Mouse (Mus musculus): ENCODE data around the gene Tal1. TPM values are rescaled to one million over a fixed set of nuclear protein-coding genes. Genes with fewer than 3 reads are reported as not detected.

Gene Tal1
- polyA plus RNA-seq, 1 experiment from 2014 or later: 1.8 TPM

DNA sequence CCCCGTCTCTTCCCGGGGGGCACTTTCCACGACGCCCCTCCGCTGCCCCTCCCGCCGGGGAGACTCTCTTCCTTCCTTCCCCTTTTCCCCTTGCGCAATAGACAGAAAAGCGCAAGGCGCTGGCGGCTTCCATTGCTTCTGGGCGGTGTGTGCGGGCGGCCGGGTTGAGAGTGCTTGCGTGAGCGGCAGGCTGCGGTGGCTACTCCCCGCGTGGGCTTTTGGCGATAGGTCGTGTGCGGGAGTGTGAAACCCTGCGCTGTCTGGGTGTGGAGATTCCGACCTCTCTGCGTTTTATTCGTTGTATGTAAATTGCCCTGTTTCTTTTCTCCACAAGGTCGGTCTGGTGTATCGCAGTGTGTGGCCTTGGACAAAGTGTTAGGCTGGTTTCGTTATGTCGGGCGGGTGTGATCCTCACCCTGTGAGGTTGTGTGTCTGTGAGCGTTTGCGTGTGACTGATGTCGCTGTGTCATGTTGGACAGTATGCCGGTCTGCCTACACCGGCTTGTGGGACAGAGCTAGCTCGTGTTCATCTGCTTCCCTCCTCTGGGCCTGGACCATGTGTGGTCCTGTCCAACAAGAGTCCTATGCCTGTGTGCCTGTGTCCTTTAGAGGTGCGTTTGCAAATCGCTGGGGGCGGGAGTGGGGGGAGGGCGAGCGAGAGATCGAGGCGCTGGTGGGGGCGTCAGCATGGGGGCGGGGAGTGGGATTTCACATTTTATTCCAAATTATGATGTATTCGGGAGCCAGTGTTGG lies 871 bp downstream of the Tal1 start:
- peak; percentile 61; the same call in 1 of the 2 replicates for ATAC-seq (ENCODE audit: borderline replicate concordance, extremely low read depth, low FRiP score, low TSS enrichment)
- H3K4me1 ChIP-seq: peaks cover 24% of the 10 kb centered on the region
- H3K9ac ChIP-seq: peak overlapping the region; percentile 38
- under 1% methylated on average over 48 of the region's 48 CpGs for WGBS
- H3K36me3 ChIP-seq: no peaks in the 10 kb centered on the region
- H3K27me3 ChIP-seq: peaks cover 98% of the 10 kb centered on the region
- H3K9me3 ChIP-seq: no peaks in the 10 kb centered on the region
- H3K4me2 ChIP-seq: peak overlapping the region; percentile 68
- peak overlapping the region; percentile 38 for H3K4me3 ChIP-seq
- peak overlapping the region; percentile 55 for H3K27ac ChIP-seq

DNA sequence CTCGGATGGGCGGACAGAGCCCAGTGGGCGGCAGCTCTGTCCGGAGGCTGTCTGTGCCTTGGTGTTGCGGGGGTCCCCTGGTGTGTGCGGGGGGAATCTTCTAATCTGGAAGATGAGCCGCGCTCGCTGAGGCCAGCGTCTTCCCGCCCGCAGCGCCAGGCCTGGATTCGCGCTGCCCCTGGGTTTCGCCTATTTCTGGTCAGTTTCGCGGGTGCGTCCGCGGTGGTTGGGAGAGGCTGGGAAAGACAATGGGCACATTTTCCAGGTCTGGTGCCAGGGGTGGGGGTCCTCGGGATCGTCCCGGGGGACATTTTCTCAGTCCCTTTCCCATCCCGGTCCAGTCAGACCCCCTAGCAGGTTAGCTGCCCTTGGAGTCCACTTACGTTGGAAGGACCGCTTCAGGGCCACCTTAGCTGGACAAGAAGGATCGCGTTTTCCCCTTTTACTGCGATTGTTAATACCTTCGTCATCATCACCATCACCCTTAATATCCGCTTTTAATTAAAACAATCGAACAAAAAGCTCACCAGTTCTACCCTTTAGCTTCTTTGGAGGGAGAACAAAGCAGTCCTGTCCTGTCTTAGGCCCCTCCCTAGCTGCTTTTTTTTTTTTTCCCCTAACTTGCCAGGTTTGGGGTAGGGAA lies 1.6 kb downstream of the Tal1 start:
- ATAC-seq (ENCODE audit: borderline replicate concordance, extremely low read depth, low FRiP score, low TSS enrichment): no peak
- H3K9ac ChIP-seq: peak overlapping the region; percentile 38
- 1% methylated on average over 33 of the region's 33 CpGs for WGBS
- H3K36me3 ChIP-seq: no peaks in the 10 kb centered on the region
- H3K9me3 ChIP-seq: no peaks in the 10 kb centered on the region
- H3K27ac ChIP-seq: peak overlapping the region; percentile 55
- H3K4me1 ChIP-seq: peaks cover 23% of the 10 kb centered on the region
- peak overlapping the region; percentile 68 for H3K4me2 ChIP-seq
- peak overlapping the region; percentile 38 for H3K4me3 ChIP-seq
- peaks cover 98% of the 10 kb centered on the region for H3K27me3 ChIP-seq

DNA sequence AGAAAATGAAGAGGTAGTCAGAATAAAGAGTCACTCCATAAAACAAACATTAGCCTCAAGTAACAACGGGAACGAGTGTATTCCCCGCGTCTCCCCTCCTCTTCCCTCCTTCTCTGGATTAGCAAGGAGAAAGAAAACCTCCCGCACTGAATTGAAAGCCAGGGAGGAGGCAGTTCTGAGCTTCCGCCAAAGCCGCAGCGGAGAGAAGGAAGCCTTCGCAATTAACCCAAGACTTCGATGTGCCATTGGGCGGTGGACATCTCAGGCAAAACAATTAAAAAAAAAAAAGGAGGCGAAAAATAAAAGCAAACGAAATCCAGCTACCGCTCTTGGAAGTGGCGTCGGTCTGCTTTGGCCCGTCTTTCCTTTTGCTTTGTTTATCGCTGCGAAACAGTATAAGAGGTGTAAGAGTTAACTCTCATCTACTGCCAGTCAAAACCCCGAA lies 2.1 kb downstream of the Tal1 start:
- Histone ChIP-seq H3K4me2 (peak overlapping the region; percentile 20), H3K36me3 (no peaks in the 10 kb centered on the region), H3K4me1 (peaks cover 23% of the 10 kb centered on the region), H3K27me3 (peaks cover 99% of the 10 kb centered on the region), H3K9ac (peak overlapping the region; percentile 38; the same call in 1 of the 2 replicates), H3K9me3 (no peaks in the 10 kb centered on the region), H3K27ac (peak overlapping the region; percentile 55), H3K4me3 (peak overlapping the region; percentile 38)
- no peak for ATAC-seq (ENCODE audit: borderline replicate concordance, extremely low read depth, low FRiP score, low TSS enrichment)
- 1% methylated on average over 20 of the region's 20 CpGs for WGBS

DNA sequence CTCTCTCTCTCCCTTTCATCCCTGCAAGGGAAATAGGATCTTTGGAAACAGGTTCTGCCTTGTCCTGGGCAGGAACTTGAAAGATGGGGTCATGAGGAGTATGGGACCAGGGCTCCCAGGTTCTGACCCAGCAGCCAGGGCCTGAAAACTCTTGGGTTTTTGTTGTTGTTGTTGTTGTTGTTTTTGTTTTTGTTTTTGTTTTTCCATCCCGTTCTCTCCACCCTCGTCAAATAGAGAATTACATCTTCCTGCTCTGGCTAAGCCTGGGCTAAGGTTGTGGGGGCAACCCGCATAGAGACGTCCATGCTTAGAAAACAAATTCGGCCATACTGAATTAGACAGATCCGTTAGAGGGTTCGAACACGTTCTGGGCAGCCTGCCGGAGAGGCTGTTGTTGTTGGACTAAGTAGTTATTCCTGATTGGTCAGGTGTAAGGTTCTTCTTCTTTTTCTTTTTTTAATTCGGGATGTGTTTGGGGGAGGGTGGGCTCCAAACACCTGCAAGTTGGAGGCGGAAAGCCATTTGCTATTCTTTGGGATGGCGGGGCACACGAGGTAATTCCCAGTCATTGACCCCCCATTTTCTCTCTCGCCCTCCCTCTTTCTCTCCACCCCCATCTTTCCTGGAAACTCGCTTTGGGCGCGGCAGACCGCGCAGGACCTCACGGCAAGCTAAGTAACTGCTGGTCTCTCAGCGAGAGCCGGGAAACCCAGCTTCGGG lies 2.8 kb downstream of the Tal1 start:
- Histone ChIP-seq H3K36me3 (no peaks in the 10 kb centered on the region), H3K27ac (peak overlapping the region; percentile 79), H3K27me3 (peaks cover 99% of the 10 kb centered on the region), H3K4me1 (peaks cover 26% of the 10 kb centered on the region), H3K4me2 (peak overlapping the region; percentile 20), H3K9ac (no peak overlapping the region; the same call in 1 of the 2 replicates), H3K9me3 (no peaks in the 10 kb centered on the region), H3K4me3 (peak overlapping the region; percentile 38)
- ATAC-seq (ENCODE audit: borderline replicate concordance, extremely low read depth, low FRiP score, low TSS enrichment): no peak
- WGBS: 5% methylated on average over 23 of the region's 23 CpGs

DNA sequence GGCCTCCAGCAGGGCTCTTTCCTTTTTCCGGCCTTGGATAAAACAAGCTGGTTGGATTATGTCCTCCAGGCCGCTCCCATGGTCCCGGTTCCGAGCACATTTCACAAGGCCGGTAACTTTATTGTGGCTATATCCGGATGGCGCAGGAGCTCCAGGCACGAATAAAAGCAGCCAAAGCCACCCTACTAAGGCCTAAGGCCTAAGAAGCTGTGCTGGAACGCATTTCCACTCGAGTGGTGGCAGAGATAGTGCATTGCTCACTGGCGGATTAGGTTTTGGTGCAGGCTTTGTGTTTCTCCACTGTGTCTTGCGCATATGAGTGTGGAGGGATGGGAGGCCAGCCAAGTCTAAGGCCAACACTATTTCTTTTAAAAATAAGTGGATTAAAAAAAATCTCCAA lies 3.6 kb downstream of the Tal1 start:
- Histone ChIP-seq H3K36me3 (no peaks in the 10 kb centered on the region), H3K4me2 (peak overlapping the region; percentile 42), H3K4me3 (peak overlapping the region; percentile 38), H3K27ac (peak overlapping the region; percentile 79), H3K9me3 (no peaks in the 10 kb centered on the region), H3K27me3 (peaks cover 99% of the 10 kb centered on the region), H3K4me1 (peaks cover 26% of the 10 kb centered on the region), H3K9ac (no peak overlapping the region)
- 12% methylated on average over 12 of the region's 12 CpGs for WGBS
- ATAC-seq (ENCODE audit: borderline replicate concordance, extremely low read depth, low FRiP score, low TSS enrichment): no peak

DNA sequence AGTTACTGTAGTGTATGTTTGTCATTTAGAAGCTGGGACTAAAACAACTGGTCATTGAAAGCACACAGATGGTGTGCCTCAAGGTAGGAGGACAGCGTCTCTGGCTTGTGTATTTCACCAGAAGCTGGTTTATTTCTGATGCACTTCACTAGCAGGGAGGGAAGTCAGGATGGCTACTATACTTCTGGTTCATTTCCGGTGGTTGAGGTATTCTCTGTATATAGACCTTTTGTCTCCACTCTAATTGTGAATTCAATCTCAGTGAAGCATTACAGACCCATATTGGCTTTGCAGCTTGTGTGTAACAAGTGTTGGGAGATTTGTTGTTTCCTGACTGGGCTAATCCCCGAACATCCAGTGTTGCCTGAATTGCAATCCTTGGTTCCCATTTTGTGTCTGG lies 4.5 kb downstream of the Tal1 start:
- 19% methylated on average over 3 of the region's 3 CpGs for WGBS
- Histone ChIP-seq H3K36me3 (no peaks in the 10 kb centered on the region), H3K4me1 (peaks cover 26% of the 10 kb centered on the region), H3K27ac (no peak overlapping the region), H3K27me3 (peaks cover 99% of the 10 kb centered on the region), H3K4me3 (peak overlapping the region; percentile 38; the same call in 1 of the 2 replicates), H3K9me3 (no peaks in the 10 kb centered on the region), H3K9ac (no peak overlapping the region), H3K4me2 (peak overlapping the region; percentile 42)
- no peak for ATAC-seq (ENCODE audit: borderline replicate concordance, extremely low read depth, low FRiP score, low TSS enrichment)

DNA sequence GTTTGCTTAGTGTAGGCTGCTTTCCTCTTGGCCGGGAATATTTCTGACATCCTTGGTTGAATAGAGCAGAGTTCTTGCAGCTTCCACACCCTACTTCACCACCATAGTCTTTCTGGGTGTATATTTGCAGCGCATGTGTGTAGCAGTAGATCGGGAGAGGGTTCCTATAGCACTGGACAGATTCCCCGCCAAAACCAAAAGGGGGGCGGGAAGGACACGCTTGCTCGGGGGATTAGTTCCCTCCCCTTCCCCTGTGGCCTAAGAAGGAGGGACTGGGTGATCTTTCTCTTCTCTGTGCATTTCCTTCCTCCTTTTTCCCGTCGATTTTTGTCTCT lies 6.3 kb downstream of the Tal1 start:
- no peak for ATAC-seq (ENCODE audit: borderline replicate concordance, extremely low read depth, low FRiP score, low TSS enrichment)
- Histone ChIP-seq H3K27me3 (peaks cover 95% of the 10 kb centered on the region), H3K4me3 (peak overlapping the region; percentile 52), H3K27ac (no peak overlapping the region), H3K9ac (peak overlapping the region; percentile 46), H3K4me1 (peaks cover 15% of the 10 kb centered on the region), H3K4me2 (peak overlapping the region; percentile 97), H3K36me3 (no peaks in the 10 kb centered on the region), H3K9me3 (no peaks in the 10 kb centered on the region)
- under 1% methylated on average over 9 of the region's 9 CpGs for WGBS

DNA sequence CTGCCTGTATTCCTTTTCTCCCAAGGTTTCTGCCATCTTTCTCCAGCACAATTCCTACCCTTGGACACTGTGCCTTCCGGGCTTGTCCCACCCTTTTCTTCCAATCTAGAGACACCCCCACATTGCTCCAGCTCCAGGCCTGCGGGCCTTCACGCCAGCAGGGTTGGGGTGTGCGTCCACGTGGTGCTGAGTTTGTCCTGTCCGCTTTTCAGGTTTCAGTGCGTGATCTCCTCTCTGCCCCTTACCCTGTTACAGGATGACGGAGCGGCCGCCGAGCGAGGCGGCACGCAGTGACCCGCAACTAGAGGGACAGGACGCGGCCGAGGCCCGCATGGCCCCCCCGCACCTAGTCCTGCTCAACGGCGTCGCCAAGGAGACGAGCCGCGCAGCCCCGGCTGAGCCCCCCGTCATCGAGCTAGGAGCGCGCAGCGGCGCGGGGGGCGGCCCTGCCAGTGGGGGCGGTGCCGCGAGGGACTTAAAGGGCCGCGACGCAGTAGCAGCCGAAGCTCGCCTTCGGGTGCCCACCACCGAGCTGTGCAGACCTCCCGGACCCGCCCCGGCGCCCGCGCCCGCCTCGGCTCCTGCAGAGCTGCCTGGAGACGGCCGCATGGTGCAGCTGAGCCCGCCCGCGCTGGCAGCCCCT lies 6.8 kb downstream of the Tal1 start:
- H3K27me3 ChIP-seq: peaks cover 90% of the 10 kb centered on the region
- ATAC-seq (ENCODE audit: borderline replicate concordance, extremely low read depth, low FRiP score, low TSS enrichment): peak; percentile 74; the same call in 1 of the 2 replicates
- H3K4me2 ChIP-seq: peak overlapping the region; percentile 97
- H3K4me3 ChIP-seq: peak overlapping the region; percentile 52
- H3K4me1 ChIP-seq: peaks cover 12% of the 10 kb centered on the region
- no peaks in the 10 kb centered on the region for H3K9me3 ChIP-seq
- H3K27ac ChIP-seq: no peak overlapping the region
- H3K9ac ChIP-seq: peak overlapping the region; percentile 46
- H3K36me3 ChIP-seq: no peaks in the 10 kb centered on the region
- WGBS: under 1% methylated on average over 37 of the region's 58 CpGs

DNA sequence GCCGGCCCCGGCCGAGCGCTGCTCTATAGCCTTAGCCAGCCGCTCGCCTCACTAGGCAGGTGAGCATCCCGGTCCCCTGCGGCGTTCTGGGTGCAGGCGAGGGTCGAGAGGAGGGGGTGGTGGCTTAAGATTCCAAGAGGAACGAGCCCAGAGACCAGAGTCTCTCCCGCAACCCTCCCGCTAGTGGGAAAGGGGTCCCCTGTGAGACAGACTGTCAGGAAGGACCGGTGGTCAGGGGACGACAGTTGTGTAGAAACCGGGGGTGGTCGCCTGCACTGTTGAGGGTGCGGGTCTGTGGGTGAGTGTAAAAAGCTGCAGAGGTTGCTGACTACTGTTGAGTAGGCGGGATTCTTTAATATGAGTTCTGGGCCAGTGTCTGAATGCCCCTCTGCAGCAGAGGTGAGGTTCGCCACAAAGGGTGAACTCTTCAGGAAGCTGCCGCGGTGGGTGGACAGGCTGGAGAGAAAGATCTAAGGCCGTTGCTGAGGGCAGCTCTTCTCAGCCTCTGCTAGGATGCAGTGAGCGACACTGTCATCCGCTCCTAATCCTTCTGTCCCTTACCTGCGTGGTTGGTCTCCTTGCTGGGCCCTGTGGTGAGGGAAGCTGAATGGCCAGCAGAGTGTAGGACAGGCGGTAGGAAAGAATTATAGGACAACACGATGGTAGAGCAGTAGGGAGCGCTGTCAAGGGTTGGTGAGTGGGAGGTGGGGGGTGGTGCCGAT lies 7.5 kb downstream of the Tal1 start:
- ATAC-seq (ENCODE audit: borderline replicate concordance, extremely low read depth, low FRiP score, low TSS enrichment): 0 out of 2 replicates have a peak, but pooled peaks have one; percentile 8
- no peak overlapping the region for H3K27ac ChIP-seq
- peaks cover 12% of the 10 kb centered on the region for H3K4me1 ChIP-seq
- H3K27me3 ChIP-seq: peaks cover 83% of the 10 kb centered on the region
- WGBS: 1% methylated on average over 31 of the region's 31 CpGs
- peak overlapping the region; percentile 52 for H3K4me3 ChIP-seq
- H3K9me3 ChIP-seq: no peaks in the 10 kb centered on the region
- no peaks in the 10 kb centered on the region for H3K36me3 ChIP-seq
- H3K4me2 ChIP-seq: peak overlapping the region; percentile 97
- peak overlapping the region; percentile 46 for H3K9ac ChIP-seq

DNA sequence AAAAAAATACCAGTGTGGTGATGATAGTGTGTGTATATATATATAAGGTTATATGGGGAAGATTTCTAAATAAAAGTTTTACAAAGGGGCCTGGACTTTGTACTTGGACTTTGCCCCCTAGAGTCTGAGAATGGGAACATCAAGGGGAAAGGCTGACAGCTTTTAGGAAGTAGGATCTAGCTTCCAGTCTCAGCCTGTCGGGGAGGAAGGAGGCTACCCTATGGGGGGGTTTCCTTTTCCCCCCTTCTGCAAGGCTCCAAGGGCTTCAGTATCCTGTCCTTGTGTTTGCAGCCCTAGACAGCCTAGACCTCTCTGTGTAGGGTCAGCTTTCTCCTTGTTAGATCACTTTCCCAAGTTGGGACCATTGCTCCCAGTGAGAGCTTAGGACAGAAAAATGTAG lies 15.4 kb downstream of the Tal1 start:
- Histone ChIP-seq H3K4me2 (no peak overlapping the region), H3K27me3 (peaks cover 4% of the 10 kb centered on the region), H3K9me3 (no peaks in the 10 kb centered on the region), H3K9ac (no peak overlapping the region), H3K36me3 (no peaks in the 10 kb centered on the region), H3K4me1 (0 out of 2 replicates have a peak, but pooled peaks cover 2% of the 10 kb centered on the region), H3K27ac (no peak overlapping the region), H3K4me3 (no peak overlapping the region)
- WGBS: 31% methylated on average over 1 of the region's 1 CpGs
- ATAC-seq (ENCODE audit: borderline replicate concordance, extremely low read depth, low FRiP score, low TSS enrichment): no peak

DNA sequence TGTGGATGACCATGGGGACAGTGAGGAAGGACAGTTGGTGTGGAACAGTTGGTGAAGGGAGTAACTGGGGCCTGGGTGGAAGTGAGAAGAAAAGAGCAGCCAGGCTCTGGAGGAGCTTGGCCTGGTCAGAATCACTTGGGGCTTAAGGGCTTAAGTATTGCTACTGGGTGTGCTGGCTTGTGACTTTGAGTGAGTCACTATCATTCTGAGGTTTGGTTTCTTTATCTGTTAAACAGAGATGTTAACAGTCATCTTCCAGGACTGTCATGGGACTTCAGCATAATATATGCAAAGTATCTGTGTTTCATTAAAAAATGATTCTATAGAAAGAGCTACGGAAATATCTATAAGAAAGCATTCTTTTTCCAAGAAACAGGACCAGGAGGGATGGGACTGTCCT lies 18.6 kb downstream of the Tal1 start:
- Histone ChIP-seq H3K36me3 (no peaks in the 10 kb centered on the region), H3K4me2 (no peak overlapping the region), H3K4me3 (no peak overlapping the region), H3K27me3 (no peaks in the 10 kb centered on the region), H3K9ac (no peak overlapping the region), H3K9me3 (no peaks in the 10 kb centered on the region), H3K4me1 (peaks cover 12% of the 10 kb centered on the region), H3K27ac (peak overlapping the region; percentile 78)
- 81% methylated on average over 1 of the region's 1 CpGs for WGBS
- ATAC-seq (ENCODE audit: borderline replicate concordance, extremely low read depth, low FRiP score, low TSS enrichment): no peak

Data from lung, embryonic 15.5 days (tissue).